Mouse (Mus musculus) heart, adult 2 months (tissue): ENCODE results near the gene Yap1. TPM values are rescaled to one million over a fixed set of nuclear protein-coding genes. Genes with fewer than 3 reads are reported as not detected.
"Not testable (repeated sequence)": the region's sequence is repeated elsewhere in the genome, so short reads cannot be mapped to it uniquely, and the experiment has no call there.

Source experiments
- DNase-seq, 2 experiments: peaks; one replicate each; pipeline ENCODE4 v3.0.0; 2021
- H3K27ac ChIP-seq: fragments of 200-600 bp; 2 replicates; pipeline ENCODE4 v1.8.1; 2022
- H3K27me3 ChIP-seq: fragments of 200-500 bp; 2 replicates; pipeline ENCODE4 v1.6.1; 2012; ENCODE audit warnings: mild to moderate bottlenecking, low read length, inconsistent platforms, mixed read lengths; ENCODE audit not compliant: control insufficient read depth, insufficient read depth
- H3K36me3 ChIP-seq: fragments of 200-500 bp; 2 replicates; pipeline ENCODE4 v1.6.1; 2012; ENCODE audit warnings: low read length, inconsistent platforms; ENCODE audit not compliant: control insufficient read depth, insufficient read depth
- H3K4me1 ChIP-seq: fragments of 200-500 bp; 2 replicates; pipeline ENCODE4 v1.6.1; 2011; ENCODE audit warnings: low read length; ENCODE audit not compliant: control insufficient read depth, insufficient read depth
- H3K4me3 ChIP-seq: fragments of 200-600 bp; 2 replicates; pipeline ENCODE4 v1.8.1; 2022
- H3K79me2 ChIP-seq: fragments of 200-500 bp; replicated peaks from 2 replicates; pipeline ENCODE4 v1.6.1; 2012; ENCODE audit warnings: mild to moderate bottlenecking, inconsistent platforms, low read length, moderate library complexity, mixed read lengths; ENCODE audit not compliant: control insufficient read depth, insufficient read depth
- H3K9ac ChIP-seq: fragments of 200-500 bp; 2 replicates; pipeline ENCODE4 v1.6.1; 2012; ENCODE audit warnings: low read depth, mild to moderate bottlenecking, control low read depth, inconsistent platforms, low read length, mixed read lengths
- CTCF ChIP-seq: fragments of 200-600 bp; IDR thresholded peaks from 2 replicates; pipeline ENCODE4 v1.8.1; 2022; ENCODE audit warnings: antibody characterized with exemption, mild to moderate bottlenecking, moderate library complexity
- EP300 ChIP-seq: fragments of 200-500 bp; IDR thresholded peaks from 2 replicates; pipeline ENCODE4 v1.6.1; 2011; ENCODE audit warnings: low read depth, low read length, control low read depth; ENCODE audit not compliant: insufficient read depth
- POLR2A ChIP-seq: fragments of 200-500 bp; IDR thresholded peaks from 2 replicates; pipeline ENCODE4 v1.6.1; 2011; ENCODE audit warnings: mild to moderate bottlenecking, low read depth, low read length, control low read depth; ENCODE audit not compliant: insufficient read depth
- WGBS: fragments of 180-500 bp; shearing (Covaris S2); methylation state at CpG from one replicate; pipeline ENCODE4 v1.1.7; 2018; 5-methylcytosine and 5-hydroxymethylcytosine counted together
- intact Hi-C: fragments of 180-260 bp; cut with DNase I; formaldehyde crosslinking; loops from one replicate; pipeline ENCODE4 v1.15.1; 2025
- polyA plus RNA-seq: library from polyadenylated mRNA; depleted of rRNA; stranded (reverse); fragments of >200 nt; gene quantifications from 2 replicates; pipeline ENCODE4 v1.2.3, GENCODE M21; 2012; rRNA removed
- total RNA-seq, 2 experiments: library from RNA; stranded (reverse); gene quantifications; 2 replicates each; pipeline ENCODE4 v1.2.3; 2021

Yap1 gene
- total and polyA plus RNA-seq, 3 experiments, result 37.9 to 71.9 (median 70.7) TPM

- WGBS, result 4% methylated on average over 3 of the region's 3 CpGs
- no peaks in the 10 kb centered on the region for H3K27me3 ChIP-seq
- peak; percentile 70 to 72 for DNase-seq
- TF ChIP-seq EP300 (0 out of 2 replicates have a peak, but pooled peaks have one; percentile 74), POLR2A (no peak), CTCF (peak; percentile 96; the same call in 1 of the 2 replicates)
- intact Hi-C loops, result loop anchor here (1.0 to 5.0 kb wide), 4 partner anchors 42 to 294 kb away; no protein-coding TSS in a partner anchor
- H3K79me2 ChIP-seq, result no peaks in the 10 kb centered on the region
- H3K27ac ChIP-seq, result no peak overlapping the region
- H3K4me1 ChIP-seq, result no peaks in the 10 kb centered on the region
- no peaks in the 10 kb centered on the region for H3K36me3 ChIP-seq
- H3K4me3 ChIP-seq, result no peak overlapping the region
- H3K9ac ChIP-seq, result no peak overlapping the region
Measured at GRCm38 (mm10) chr9:7897502-7897901, 106.9 kb downstream of the Yap1 start.

GRCm38 (mm10) chr9:7891796-7892195, 112.6 kb downstream of the Yap1 start:
- DNase-seq, H3K36me3 ChIP-seq, H3K4me1 ChIP-seq, H3K27ac ChIP-seq, H3K27me3 ChIP-seq, H3K9ac ChIP-seq, H3K4me3 ChIP-seq, intact Hi-C loops, H3K79me2 ChIP-seq: not testable (repeated sequence)
- WGBS, result 100% methylated on average over 1 of the region's 1 CpGs

GRCm38 (mm10) chr9:7891177-7891576, 113.2 kb downstream of the Yap1 start:
- WGBS, result 66% methylated on average over 1 of the region's 1 CpGs
- intact Hi-C loops, result no loop called here
- no peak overlapping the region for H3K27ac ChIP-seq
- no peak overlapping the region for H3K9ac ChIP-seq
- H3K27me3 ChIP-seq, result no peaks in the 10 kb centered on the region
- no peaks in the 10 kb centered on the region for H3K79me2 ChIP-seq
- H3K36me3 ChIP-seq, result no peaks in the 10 kb centered on the region
- H3K4me1 ChIP-seq, result no peaks in the 10 kb centered on the region
- TF ChIP-seq POLR2A, result no peak
- DNase-seq, result no peak
- no peak overlapping the region for H3K4me3 ChIP-seq

GRCm38 (mm10) chr9:7884346-7884745, 120.0 kb downstream of the Yap1 start:
- Histone ChIP-seq H3K27ac (no peak overlapping the region), H3K9ac (no peak overlapping the region), H3K4me3 (no peak overlapping the region), H3K79me2 (no peaks in the 10 kb centered on the region), H3K4me1 (no peaks in the 10 kb centered on the region), H3K36me3 (no peaks in the 10 kb centered on the region), H3K27me3 (no peaks in the 10 kb centered on the region)
- DNase-seq, result no peak
- TF ChIP-seq CTCF, result no peak
- TF ChIP-seq EP300, result no peak
- no peak for TF ChIP-seq POLR2A
- WGBS, result 96% methylated on average over 3 of the region's 3 CpGs
- intact Hi-C loops, result no loop called here

GRCm38 (mm10) chr9:7882304-7882865, 122.0 kb downstream of the Yap1 start:
- no peaks in the 10 kb centered on the region for H3K79me2 ChIP-seq

More at GRCm38 (mm10) chr9:7882304-7882865, 122.0 kb downstream of the Yap1 start:
- H3K36me3 ChIP-seq, result no peaks in the 10 kb centered on the region
- H3K27me3 ChIP-seq, result no peaks in the 10 kb centered on the region
- H3K4me1 ChIP-seq, result no peaks in the 10 kb centered on the region
- 100% methylated on average over 1 of the region's 1 CpGs for WGBS
- H3K9ac ChIP-seq, result no peak overlapping the region
- intact Hi-C loops, result no loop called here
- DNase-seq, result no peak
- H3K4me3 ChIP-seq, result no peak overlapping the region
- H3K27ac ChIP-seq, result no peak overlapping the region
- no peak for TF ChIP-seq EP300
- TF ChIP-seq POLR2A, result no peak
- TF ChIP-seq CTCF, result no peak

Other genes starting within 250 kb of the Yap1 start
- 10 to 100 TPM; 38.8 to 44.8 TPM for gene Tmem123, start 240.6 kb downstream of the Yap1 start, total RNA-seq
- gene Tmem123, start 240.6 kb downstream of the Yap1 start, polyA plus RNA-seq, result 35.6 and 63.3 TPM in 2 replicates
- gene Birc2, start 167.5 kb downstream of the Yap1 start, total RNA-seq, result 10 to 100 TPM; 22.0 to 28.2 TPM
- gene Birc2, start 167.5 kb downstream of the Yap1 start, polyA plus RNA-seq, result 12.9 and 20.7 TPM in 2 replicates
- gene Birc3, start 131.4 kb downstream of the Yap1 start, total RNA-seq, result 1 to 10 TPM; 8.7 to 9.7 TPM
- 9.0 and 10.4 TPM in 2 replicates for gene Birc3, start 131.4 kb downstream of the Yap1 start, polyA plus RNA-seq
- under 1 TPM; 0.55 to 0.70 TPM for gene Cfap300, start 38.2 kb upstream of the Yap1 start, total RNA-seq
- gene Cfap300, start 38.2 kb upstream of the Yap1 start, polyA plus RNA-seq, result 0.73 and 0.76 TPM in 2 replicates
- 1 to 10 TPM; 2.9 to 3.3 TPM for gene Cep126, start 129.7 kb upstream of the Yap1 start, total RNA-seq
- 1.0 and 1.3 TPM in 2 replicates for gene Cep126, start 129.7 kb upstream of the Yap1 start, polyA plus RNA-seq